Mouse (Mus musculus) midbrain, embryonic 12.5 days (tissue): ENCODE data around the gene Tm9sf3. TPM values are rescaled to one million over a fixed set of nuclear protein-coding genes. Genes with fewer than 3 reads are reported as not detected.
A peak's percentile ranks its signal among the peaks of the same experiment; 100 is the strongest.

Experiments used
- ATAC-seq: fragments of 200-750 bp; cut with Nextera tagmentation; 2 replicates; pipeline ENCODE4 v1.8.0; 2017; ENCODE audit warnings: low read depth, moderate TSS enrichment, moderate library complexity; ENCODE audit not compliant: low FRiP score
- H3K27ac ChIP-seq: fragments of 300-500 bp; sonication (generic); replicated peaks from 2 replicates; pipeline ENCODE4 v1.5.1; 2016; ENCODE audit warnings: mild to moderate bottlenecking
- H3K27me3 ChIP-seq: fragments of 300-500 bp; sonication (generic); 2 replicates; pipeline ENCODE4 v1.6.1; 2016; ENCODE audit warnings: mild to moderate bottlenecking
- H3K36me3 ChIP-seq: fragments of 300-500 bp; sonication (generic); 2 replicates; pipeline ENCODE4 v1.6.1; 2016
- H3K4me1 ChIP-seq: fragments of 300-500 bp; sonication (generic); 2 replicates; pipeline ENCODE4 v1.6.1; 2016
- H3K4me2 ChIP-seq: fragments of 300-500 bp; sonication (generic); replicated peaks from 2 replicates; pipeline ENCODE4 v1.6.1; 2016; ENCODE audit warnings: mild to moderate bottlenecking, moderate library complexity
- H3K4me3 ChIP-seq: fragments of 300-500 bp; sonication (generic); 2 replicates; pipeline ENCODE4 v1.5.1; 2016; ENCODE audit warnings: mild to moderate bottlenecking
- H3K9ac ChIP-seq: fragments of 300-500 bp; sonication (generic); replicated peaks from 2 replicates; pipeline ENCODE4 v1.6.1; 2016; ENCODE audit warnings: mild to moderate bottlenecking, moderate library complexity
- H3K9me3 ChIP-seq: fragments of 300-500 bp; sonication (generic); 2 replicates; pipeline ENCODE4 v1.6.1; 2016; ENCODE audit warnings: mild to moderate bottlenecking
- WGBS: fragments of 180-500 bp; shearing (Covaris S2); methylation state at CpG from one replicate; pipeline ENCODE4 v1.1.7; 2016; 5-methylcytosine and 5-hydroxymethylcytosine counted together
- polyA plus RNA-seq: library from polyadenylated mRNA; unstranded; fragments of >200 nt; fragmentation: Nextera tagmentation; extraction: Ambion mirVana; gene quantifications from 2 replicates; pipeline ENCODE4 v1.2.1, GENCODE M21; 2016

The Tm9sf3 gene
- polyA plus RNA-seq, 1 experiment from 2014 or later: 118 TPM

- H3K36me3 ChIP-seq: no peaks in the 10 kb centered on the region
- peaks cover 8% of the 10 kb centered on the region; the same call in 1 of the 2 replicates for H3K27me3 ChIP-seq
- no peak for ATAC-seq
- no peak overlapping the region for H3K4me3 ChIP-seq
- H3K9me3 ChIP-seq: no peaks in the 10 kb centered on the region
- H3K4me1 ChIP-seq: peaks cover 5% of the 10 kb centered on the region
- WGBS: 61% methylated on average over 6 of the region's 6 CpGs
- no peak overlapping the region for H3K4me2 ChIP-seq
- no peak overlapping the region for H3K9ac ChIP-seq
- no peak overlapping the region for H3K27ac ChIP-seq
Observed at GRCm38 (mm10) chr19:41284515-41284914, 20.7 kb upstream of the Tm9sf3 start.

GRCm38 (mm10) chr19:41282718-41283117 lies 18.9 kb upstream of the Tm9sf3 start:
- Histone ChIP-seq H3K27me3 (peaks cover 16% of the 10 kb centered on the region; the same call in 1 of the 2 replicates), H3K36me3 (no peaks in the 10 kb centered on the region), H3K27ac (no peak overlapping the region), H3K4me1 (peaks cover 5% of the 10 kb centered on the region), H3K4me3 (no peak overlapping the region), H3K4me2 (no peak overlapping the region), H3K9me3 (no peaks in the 10 kb centered on the region), H3K9ac (no peak overlapping the region)
- ATAC-seq: no peak
- 82% methylated on average over 5 of the region's 5 CpGs for WGBS

GRCm38 (mm10) chr19:41282216-41282615 lies 18.4 kb upstream of the Tm9sf3 start:
- no peak overlapping the region for H3K27ac ChIP-seq
- WGBS: 89% methylated on average over 4 of the region's 4 CpGs
- H3K4me1 ChIP-seq: peaks cover 5% of the 10 kb centered on the region
- peaks cover 12% of the 10 kb centered on the region; the same call in 1 of the 2 replicates for H3K27me3 ChIP-seq
- H3K9me3 ChIP-seq: no peaks in the 10 kb centered on the region
- no peak overlapping the region for H3K9ac ChIP-seq
- no peak for ATAC-seq
- no peak overlapping the region for H3K4me2 ChIP-seq
- no peak overlapping the region for H3K4me3 ChIP-seq
- no peaks in the 10 kb centered on the region for H3K36me3 ChIP-seq

- WGBS: 64% methylated on average over 8 of the region's 8 CpGs
Observed at GRCm38 (mm10) chr19:41279724-41280244, 16.0 kb upstream of the Tm9sf3 start.

GRCm38 (mm10) chr19:41278606-41279005 lies 14.8 kb upstream of the Tm9sf3 start:
- WGBS: 85% methylated on average over 7 of the region's 7 CpGs
- ATAC-seq: no peak
- H3K4me2 ChIP-seq: no peak overlapping the region

More at GRCm38 (mm10) chr19:41279724-41280244, 16.0 kb upstream of the Tm9sf3 start:
- H3K4me2 ChIP-seq: no peak overlapping the region
- ATAC-seq: no peak
- H3K9me3 ChIP-seq: no peaks in the 10 kb centered on the region
- no peak overlapping the region for H3K9ac ChIP-seq
- H3K27ac ChIP-seq: no peak overlapping the region
- no peak overlapping the region for H3K4me3 ChIP-seq
- peaks cover 3% of the 10 kb centered on the region; the same call in 1 of the 2 replicates for H3K4me1 ChIP-seq
- peaks cover 11% of the 10 kb centered on the region; the same call in 1 of the 2 replicates for H3K27me3 ChIP-seq
- no peaks in the 10 kb centered on the region for H3K36me3 ChIP-seq

GRCm38 (mm10) chr19:41275588-41275987 lies 11.8 kb upstream of the Tm9sf3 start:
- Histone ChIP-seq H3K27ac (no peak overlapping the region), H3K27me3 (peaks cover 8% of the 10 kb centered on the region; the same call in 1 of the 2 replicates), H3K9ac (no peak overlapping the region), H3K9me3 (no peaks in the 10 kb centered on the region), H3K36me3 (no peaks in the 10 kb centered on the region), H3K4me1 (no peaks in the 10 kb centered on the region), H3K4me2 (no peak overlapping the region), H3K4me3 (no peak overlapping the region)
- ATAC-seq: no peak
- 59% methylated on average over 3 of the region's 3 CpGs for WGBS

More at GRCm38 (mm10) chr19:41278606-41279005, 14.8 kb upstream of the Tm9sf3 start:
- Histone ChIP-seq H3K36me3 (no peaks in the 10 kb centered on the region), H3K9ac (no peak overlapping the region), H3K4me3 (no peak overlapping the region), H3K4me1 (no peaks in the 10 kb centered on the region), H3K9me3 (no peaks in the 10 kb centered on the region), H3K27ac (no peak overlapping the region), H3K27me3 (peaks cover 11% of the 10 kb centered on the region; the same call in 1 of the 2 replicates)

- Histone ChIP-seq H3K4me2 (no peak overlapping the region), H3K36me3 (no peaks in the 10 kb centered on the region), H3K4me3 (no peak overlapping the region), H3K27me3 (no peaks in the 10 kb centered on the region; the same call in 1 of the 2 replicates), H3K9ac (no peak overlapping the region), H3K9me3 (no peaks in the 10 kb centered on the region), H3K27ac (no peak overlapping the region), H3K4me1 (no peaks in the 10 kb centered on the region)
- WGBS: 70% methylated on average over 7 of the region's 7 CpGs
- ATAC-seq: no peak
Observed at GRCm38 (mm10) chr19:41270906-41271305, 7.1 kb upstream of the Tm9sf3 start.

- ATAC-seq: no peak
- Histone ChIP-seq H3K27me3 (no peaks in the 10 kb centered on the region; the same call in 1 of the 2 replicates), H3K9me3 (no peaks in the 10 kb centered on the region), H3K4me1 (no peaks in the 10 kb centered on the region), H3K9ac (no peak overlapping the region), H3K36me3 (no peaks in the 10 kb centered on the region), H3K4me3 (no peak overlapping the region), H3K27ac (no peak overlapping the region), H3K4me2 (no peak overlapping the region)
- WGBS: 61% methylated on average over 9 of the region's 9 CpGs
Observed at GRCm38 (mm10) chr19:41270151-41270727, 6.4 kb upstream of the Tm9sf3 start.

- WGBS: 62% methylated on average over 8 of the region's 8 CpGs
- ATAC-seq: no peak
Observed at GRCm38 (mm10) chr19:41266251-41266901, 2.6 kb upstream of the Tm9sf3 start.

GRCm38 (mm10) chr19:41264331-41264799 lies 568 bp upstream of the Tm9sf3 start:
- Histone ChIP-seq H3K27ac (peak overlapping the region; percentile 93), H3K4me2 (peak overlapping the region; percentile 74), H3K9ac (peak overlapping the region; percentile 86), H3K4me1 (peaks cover 22% of the 10 kb centered on the region), H3K9me3 (no peaks in the 10 kb centered on the region), H3K27me3 (no peaks in the 10 kb centered on the region), H3K4me3 (peak overlapping the region; percentile 76), H3K36me3 (no peaks in the 10 kb centered on the region)
- WGBS: 38% methylated on average over 13 of the region's 13 CpGs
- ATAC-seq: no peak

More at GRCm38 (mm10) chr19:41266251-41266901, 2.6 kb upstream of the Tm9sf3 start:
- Histone ChIP-seq H3K36me3 (no peaks in the 10 kb centered on the region), H3K27me3 (no peaks in the 10 kb centered on the region), H3K9ac (no peak overlapping the region), H3K9me3 (no peaks in the 10 kb centered on the region), H3K27ac (no peak overlapping the region), H3K4me1 (peaks cover 16% of the 10 kb centered on the region), H3K4me3 (no peak overlapping the region), H3K4me2 (no peak overlapping the region)

- Histone ChIP-seq H3K27ac (peak overlapping the region; percentile 93), H3K9me3 (no peaks in the 10 kb centered on the region), H3K36me3 (no peaks in the 10 kb centered on the region), H3K27me3 (no peaks in the 10 kb centered on the region), H3K9ac (peak overlapping the region; percentile 86), H3K4me2 (peak overlapping the region; percentile 74), H3K4me1 (peaks cover 22% of the 10 kb centered on the region), H3K4me3 (peak overlapping the region; percentile 76)
- 6% methylated on average over 50 of the region's 51 CpGs for WGBS
- ATAC-seq: peak; percentile 83
Observed at GRCm38 (mm10) chr19:41262712-41263629, 826 bp downstream of the Tm9sf3 start.
